Mouse (Mus musculus) 3T3-L1 (cell line): ENCODE measurements around the gene Tpr.

ENCODE experiments used
- DNase-seq: peaks from one replicate; pipeline ENCODE4 v3.0.0-alpha.2; 2015; ENCODE audit warnings: low read depth, low spot score

Tpr gene

DNA sequence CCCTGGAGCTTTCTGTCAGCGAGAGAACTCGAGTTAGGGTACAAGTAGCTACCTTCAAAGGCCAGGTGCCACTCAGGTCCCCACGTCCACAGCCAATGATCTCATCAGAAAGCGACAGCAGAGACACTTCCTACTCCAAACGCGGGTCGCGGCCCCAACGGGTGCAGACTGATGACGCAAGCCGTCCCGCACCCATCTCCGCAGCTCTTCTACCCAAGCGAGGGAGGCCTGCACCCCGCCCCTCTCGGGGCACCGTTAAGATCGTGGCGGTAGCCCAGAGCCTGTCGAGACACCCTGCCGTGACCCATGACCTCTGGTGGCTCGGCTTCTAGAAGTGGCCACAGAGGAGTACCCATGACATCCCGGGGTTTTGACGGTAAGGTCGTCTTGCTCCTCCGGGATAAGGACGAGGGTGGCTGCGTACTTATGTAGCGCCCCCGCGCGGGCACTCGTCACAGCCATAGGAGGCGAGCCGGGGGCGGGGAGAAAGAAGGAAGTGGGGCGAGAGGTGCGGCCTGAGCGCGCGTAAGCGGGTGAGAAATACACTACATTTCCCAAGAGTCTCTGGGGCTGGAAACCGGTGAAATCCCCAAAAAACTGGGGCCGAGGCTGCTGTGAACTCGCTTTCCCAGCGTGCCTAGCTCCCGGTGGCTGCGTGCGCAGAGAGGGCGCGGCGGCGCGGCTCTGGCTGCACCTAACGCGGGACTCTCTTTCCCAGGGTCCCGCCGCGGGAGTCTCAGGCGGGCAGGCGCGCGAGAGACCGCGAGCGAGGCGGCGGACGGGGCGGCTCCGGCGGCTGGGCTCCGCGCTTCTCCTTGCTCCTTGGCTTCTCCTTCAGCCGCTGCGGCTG, at the start of gene Tpr, which contains the start of gene Odr4:
TSS of gene Tpr (plus strand) at position 201 of the 850 bp plus-strand sequence.
TSS of gene Odr4 (minus strand) at position 443 of the 850 bp plus-strand sequence.
- peak; percentile 98 for DNase-seq

DNA sequence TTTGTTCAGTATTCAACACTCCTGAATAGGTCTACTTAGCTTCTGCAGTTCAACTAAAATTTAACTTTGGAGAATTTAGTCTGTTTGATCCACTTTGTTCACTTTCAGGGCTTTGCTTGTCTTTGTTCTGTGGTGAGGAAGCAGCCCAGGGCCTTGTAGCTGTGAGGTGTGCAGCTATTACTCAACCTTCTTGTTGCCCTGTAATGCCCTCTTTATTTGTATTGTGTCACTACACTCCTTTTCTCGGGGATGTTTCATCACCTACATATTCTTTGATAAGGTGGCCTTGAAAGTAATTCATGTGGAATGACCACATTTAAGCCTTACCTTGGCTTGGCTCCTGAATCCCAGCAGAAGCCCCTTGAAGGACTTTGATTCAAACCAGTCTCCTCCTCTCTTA, 31.8 kb upstream of the Tpr start:
- DNase-seq = no peak

DNA sequence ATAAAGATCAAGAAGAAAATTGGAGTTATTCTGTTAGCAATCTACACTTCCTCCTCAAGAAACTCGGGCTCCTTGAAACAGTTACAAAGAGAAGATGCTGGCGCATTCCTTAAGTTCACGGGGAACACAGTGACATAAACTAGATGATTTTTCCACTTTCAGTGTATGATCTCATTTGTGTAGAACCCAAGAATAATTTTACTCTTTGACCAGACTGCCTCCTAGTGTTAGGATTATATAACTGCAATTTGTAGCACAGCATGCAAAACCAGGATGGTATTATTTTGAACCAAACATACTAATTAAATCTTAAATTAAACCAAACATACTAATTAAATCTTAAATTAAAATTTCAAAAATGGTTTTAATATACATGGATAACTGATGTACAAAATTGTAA, 19.7 kb upstream of the Tpr start:
- DNase-seq = peak; percentile 57

DNA sequence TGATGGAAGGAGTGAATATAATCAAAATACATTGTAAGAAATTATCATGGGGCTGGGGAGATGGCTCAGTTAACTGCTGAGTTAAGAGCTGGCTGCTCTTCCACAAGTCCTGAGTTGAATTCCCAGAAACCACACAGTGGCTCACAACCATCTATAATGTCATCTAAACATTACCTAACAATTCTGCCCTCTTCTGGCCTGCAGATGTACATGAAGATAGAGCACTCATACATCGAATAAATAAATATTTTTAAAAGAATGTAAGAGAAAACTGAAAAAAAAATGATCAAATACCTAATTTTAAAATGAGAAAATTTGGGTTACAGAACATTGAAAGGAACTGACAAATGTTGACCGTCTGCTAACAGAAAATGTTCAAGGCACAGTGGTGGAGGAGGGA, 18.4 kb upstream of the Tpr start:
- DNase-seq = peak; percentile 45

DNA sequence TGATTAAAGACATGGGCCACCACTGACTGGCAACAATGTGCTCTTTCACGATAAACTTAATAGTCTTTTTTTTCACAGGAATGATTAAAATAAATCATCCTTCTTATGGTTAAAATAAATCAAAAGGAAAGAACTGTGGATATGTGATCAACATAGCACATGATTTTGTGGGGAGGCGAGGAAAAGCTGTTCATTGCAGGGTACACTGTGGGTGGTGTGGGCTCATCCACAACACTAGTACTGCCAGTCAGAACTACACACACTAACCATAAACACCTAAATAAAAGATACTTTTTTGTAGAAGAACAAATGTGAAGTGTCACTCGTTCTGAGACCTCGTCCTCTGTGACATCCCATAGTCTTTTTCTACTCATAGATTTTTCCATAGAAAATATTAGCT, 8.5 kb upstream of the Tpr start:
- no peak for DNase-seq

DNA sequence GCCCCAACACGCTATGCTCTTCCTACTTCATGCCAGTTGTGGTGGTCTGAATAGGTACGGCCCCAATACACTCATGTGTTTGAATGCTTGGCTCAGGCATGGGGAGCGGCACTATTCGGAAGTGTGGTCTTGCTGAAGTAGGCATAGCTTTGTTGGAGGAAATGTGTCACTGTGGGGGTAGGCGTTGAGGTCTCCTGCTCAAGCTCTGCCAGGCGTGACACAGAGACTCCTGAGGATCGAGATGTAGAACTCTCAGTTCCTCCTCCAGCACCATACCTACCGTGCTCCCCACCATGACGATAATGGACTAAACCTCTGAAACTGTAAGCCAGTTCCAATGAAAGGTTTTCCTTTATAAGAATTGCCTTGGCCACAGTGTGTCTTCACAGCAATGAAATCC, 5.1 kb upstream of the Tpr start:
- no peak for DNase-seq

DNA sequence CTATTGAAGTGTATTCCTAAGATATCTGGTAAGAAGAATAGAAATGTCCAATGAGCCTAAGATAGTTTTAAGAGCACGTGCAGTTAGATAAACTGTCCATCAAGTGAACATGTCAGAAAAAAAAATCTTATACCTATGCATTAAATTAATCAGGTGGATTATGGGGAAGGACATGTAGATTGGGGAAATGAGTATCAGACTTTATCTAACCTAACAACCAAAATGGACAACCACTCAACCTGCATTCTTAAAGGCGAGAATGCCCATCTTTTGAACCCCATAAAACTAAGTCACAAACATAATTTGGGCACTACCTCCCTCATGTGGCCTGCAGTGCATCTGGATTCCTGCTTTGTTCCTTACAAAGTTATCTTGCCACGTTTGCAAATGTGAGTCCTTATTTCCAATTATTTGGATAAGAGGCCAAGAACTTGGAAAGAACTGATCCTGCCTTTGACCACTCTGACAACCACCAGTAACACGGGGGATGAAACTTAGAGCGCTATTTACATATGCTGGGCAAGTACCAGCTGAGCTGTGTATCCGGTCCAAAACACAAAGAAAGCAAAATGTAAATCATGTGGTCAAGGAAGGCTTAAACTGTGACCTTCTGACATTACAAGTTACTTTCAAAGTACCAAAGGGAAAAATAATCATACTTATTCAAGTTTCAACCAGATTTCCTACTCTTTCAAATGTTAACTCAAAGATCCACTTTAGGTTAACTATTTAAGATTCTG, 3.1 kb upstream of the Tpr start:
- no peak for DNase-seq

DNA sequence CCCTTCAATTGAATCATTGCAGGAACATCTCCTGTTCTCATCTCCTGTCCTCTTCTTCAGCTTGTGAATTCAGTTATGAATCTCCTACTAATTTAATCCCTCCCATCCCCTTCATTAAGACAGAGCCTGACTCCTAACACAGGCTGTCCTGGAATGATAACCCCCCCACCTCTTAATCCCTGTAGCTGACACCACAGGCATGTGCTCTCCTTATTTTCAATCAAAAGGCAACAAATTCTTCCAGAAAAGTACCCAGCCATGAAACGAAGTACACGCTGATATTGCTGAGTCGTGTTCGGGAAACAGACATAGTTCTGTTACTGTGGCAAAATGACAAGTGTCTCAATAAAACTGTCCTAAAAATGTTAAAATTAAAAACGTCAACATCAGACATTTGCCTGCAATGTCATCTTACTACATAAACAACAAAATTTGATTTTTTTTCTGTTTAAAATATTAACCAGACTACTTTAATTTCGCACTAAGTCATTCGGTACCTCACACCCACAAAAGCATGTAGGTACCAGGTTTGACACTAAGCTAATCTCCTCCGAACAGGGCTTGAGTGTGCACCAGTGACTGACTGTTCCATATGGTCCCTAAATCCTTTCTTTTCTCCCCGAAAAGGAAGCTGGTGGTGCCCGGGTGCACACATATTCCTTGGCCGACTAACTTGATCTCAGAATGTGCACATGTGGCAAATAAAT, 554 bp upstream of the Tpr start:
- DNase-seq = peak; percentile 19

DNA sequence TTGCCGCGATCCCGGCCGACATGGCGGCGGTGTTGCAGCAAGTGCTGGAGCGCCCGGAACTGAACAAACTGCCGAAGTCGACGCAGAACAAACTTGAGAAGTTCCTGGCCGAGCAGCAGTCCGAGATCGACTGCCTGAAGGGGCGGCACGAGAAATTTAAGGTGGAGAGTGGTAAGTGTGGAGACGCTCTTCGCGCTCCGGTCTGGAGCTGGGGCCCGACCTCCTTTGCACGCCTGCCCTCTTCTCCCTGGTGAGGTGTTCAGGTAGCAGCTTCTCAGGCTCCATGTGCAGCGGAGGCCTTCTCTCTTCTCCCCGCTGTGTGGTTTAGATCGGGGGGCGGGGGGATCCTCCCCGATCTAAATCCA, 832 bp downstream of the Tpr start:
- DNase-seq = no peak

DNA sequence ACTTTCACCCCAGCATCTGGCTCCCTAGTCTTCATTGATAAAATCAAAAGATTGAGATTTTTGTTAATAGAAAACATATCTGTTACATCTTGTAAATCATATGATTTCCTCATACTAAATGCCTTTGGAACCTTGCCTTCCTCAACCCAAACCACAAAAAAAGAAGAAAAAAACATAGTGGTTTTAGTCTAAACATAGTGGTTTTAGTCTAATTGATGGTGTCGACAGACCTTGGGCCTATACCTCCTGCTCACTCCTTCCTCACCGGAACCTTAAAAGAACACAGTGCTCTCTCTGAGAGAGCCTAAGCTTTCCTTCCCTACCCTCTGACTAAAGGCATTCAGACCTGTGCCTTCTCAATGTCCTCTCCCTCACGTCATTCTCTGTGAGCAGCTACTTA, 3.4 kb downstream of the Tpr start:
- DNase-seq = peak; percentile 6

DNA sequence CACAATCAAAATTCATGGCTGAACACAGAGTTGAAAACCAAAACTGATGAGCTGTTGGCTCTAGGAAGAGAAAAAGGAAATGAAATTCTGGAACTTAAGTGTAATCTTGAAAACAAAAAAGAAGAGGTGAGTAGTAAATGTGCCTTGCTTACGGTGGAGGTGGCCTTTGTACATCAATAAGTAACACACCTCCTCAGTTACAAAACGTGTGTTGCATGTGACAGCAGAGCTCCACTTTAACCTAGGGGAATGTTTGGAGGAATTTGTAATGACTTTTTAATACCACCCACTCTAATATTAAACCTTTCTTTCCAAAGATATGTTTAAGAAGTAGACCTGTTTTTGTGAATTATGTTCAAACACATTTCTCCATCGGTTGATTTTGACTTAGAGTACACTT, 11.3 kb downstream of the Tpr start:
- DNase-seq = no peak

DNA sequence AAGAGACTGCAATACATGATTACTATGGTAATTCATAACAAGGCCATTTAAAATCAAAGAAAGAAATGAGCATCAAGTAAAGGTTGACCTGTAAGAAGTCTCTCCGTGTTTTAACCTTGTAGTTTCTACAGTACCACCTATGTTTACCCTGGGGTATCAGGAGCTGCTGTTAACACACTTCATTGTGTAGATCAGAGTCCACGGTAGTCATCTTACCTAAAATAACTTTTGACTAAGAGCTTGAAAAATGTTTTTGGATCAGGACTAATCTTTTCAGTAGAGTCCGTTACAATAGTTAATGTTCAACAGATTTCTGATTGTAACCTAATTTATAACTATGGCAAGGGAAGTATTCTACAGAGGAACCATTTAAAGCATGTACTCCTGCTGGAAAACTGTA, 11.9 kb downstream of the Tpr start:
- DNase-seq = no peak

DNA sequence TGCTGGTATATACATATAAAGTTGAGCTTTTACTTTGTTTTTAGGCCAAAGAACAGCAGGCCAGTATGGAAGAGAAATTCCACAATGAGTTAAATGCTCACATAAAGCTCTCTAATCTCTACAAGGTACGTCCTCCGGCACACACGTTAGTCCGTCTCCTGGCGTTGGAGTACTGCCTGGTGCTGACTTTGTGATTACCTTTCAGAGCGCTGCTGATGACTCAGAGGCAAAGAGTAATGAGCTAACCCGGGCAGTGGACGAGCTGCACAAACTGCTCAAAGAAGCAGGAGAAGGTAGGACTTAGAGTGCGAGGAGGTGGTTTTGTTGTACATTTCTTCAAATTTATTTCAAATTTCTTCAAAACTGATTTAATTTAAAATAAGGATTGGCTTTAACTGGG, 14.6 kb downstream of the Tpr start:
- no peak for DNase-seq

DNA sequence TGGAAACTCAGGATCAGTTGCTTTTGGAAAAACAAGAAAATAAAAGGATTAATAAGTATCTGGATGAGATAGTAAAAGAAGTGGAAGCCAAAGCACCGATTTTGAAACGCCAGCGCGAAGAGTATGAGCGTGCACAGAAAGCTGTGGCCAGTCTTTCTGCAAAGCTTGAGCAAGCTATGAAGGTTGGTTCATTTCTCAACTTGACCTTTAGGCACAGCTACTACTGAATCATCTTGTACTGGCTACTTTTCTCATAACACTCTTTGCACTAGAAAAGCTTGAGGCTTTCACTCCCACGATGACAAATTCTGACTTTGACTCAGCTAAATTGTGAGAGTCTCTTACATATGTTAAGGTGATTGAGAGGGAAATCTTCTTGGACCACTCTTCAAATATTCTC, 17.4 kb downstream of the Tpr start:
- no peak for DNase-seq

DNA sequence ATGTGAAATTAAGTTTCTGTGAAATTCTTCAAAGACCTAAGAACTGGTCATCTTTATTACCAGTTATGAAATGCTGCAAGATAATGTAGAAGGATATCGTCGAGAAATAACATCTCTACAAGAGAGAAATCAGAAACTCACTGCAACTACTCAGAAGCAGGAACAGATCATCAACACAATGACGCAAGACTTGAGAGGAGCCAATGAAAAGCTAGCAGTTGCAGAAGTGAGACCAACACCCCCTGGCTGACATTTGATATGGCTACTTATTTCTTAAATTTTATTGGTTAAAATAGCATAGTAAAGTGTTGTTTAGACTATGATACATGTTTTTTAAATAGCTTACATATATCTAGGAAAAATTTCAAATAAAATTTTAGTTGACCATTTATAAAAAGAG, 23.4 kb downstream of the Tpr start:
- DNase-seq = no peak

DNA sequence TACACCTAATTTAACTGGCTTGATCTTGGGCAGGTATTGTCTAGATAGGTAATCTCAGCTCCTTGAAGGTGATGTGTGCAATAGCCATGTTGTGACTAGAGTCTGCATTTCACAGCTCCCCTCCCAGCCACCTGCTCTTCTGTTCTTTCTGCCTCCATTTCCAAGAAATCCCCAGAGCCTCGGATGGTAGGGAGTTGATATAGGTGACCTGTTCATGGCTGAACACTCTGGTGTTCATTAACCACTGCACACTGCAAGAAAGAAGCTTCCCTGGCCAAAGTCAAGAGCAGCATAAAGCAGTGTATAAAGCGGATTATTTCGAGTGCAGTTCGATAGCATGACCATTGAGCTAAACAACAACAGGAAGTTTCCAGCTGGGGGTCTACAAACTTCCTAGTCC, 25.8 kb downstream of the Tpr start:
- DNase-seq = no peak

DNA sequence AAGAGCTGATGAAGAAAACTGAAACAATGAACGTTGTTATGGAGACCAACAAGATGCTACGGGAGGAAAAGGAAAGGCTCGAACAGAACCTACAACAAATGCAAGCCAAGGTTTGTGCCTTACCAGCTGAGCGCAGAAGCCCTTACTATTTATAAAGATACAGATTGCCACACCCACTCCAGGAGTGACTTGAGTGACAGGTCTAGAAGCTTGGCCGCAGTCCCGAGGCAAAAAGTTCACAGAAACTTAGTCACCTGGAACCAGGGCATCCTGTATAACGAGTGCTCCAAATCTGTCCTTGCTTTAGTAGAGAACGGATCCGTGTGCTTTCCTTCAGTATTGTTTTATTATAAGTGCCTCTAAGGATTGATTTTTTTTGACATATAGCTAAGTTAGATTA, 33.0 kb downstream of the Tpr start:
- no peak for DNase-seq

DNA sequence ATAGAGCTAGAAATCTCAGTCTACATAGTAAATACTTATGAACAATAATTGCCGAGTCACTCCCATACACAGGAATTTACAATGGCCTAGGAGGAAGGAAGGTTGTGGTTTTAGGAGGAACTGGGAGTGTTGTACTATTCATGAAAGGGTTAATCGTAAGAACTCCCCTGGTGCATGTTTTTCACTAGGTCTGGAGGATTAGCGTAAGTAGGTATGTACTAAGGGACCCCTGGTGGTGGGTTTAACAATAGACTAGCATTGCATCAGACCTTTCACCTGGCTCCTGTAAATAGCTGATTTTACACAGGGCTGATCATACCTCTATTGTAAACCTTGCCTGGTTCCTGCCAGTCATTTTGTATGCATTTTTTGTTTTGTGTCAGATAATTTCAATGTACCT, 33.6 kb downstream of the Tpr start:
- peak; percentile 9 for DNase-seq

DNA sequence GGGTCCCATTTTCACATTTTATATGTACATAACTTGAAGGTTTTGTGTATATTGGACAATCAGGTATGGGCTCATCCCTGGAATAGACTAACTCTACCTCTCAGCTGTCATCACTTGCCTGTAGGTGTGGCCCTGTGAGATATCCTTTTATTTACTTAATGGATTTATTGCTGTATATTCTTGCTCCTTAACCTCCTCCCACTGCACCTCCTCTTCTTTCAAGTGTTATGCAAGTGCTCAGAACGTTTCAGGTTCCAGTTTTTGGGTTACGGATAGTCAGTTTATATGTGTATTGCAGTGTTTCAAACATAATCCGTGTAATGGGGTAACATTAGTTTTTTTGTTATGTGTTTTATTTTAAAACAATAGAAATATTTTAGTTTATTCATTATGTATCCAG, 46.0 kb downstream of the Tpr start:
- DNase-seq = no peak

DNA sequence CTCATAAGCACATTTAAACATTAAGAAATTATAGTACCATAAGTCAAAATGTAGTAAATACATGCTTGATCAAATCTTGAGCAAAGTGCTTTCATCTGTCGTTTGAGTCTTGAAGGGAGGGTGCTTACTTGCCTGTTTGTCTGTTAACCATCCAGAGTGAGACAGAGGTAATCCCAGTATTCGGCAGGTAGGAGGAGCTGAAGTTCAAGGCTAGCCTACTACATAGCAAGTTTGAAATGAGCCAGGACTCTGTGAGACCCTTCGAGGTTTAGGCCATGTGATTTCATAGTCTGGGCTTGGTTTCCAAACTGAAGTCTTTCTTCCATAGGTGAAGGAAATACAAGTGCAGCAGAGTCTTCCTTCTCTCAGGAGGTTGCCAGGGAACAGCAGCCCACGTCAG, 49.1 kb downstream of the Tpr start:
- DNase-seq = peak; percentile 12

DNA sequence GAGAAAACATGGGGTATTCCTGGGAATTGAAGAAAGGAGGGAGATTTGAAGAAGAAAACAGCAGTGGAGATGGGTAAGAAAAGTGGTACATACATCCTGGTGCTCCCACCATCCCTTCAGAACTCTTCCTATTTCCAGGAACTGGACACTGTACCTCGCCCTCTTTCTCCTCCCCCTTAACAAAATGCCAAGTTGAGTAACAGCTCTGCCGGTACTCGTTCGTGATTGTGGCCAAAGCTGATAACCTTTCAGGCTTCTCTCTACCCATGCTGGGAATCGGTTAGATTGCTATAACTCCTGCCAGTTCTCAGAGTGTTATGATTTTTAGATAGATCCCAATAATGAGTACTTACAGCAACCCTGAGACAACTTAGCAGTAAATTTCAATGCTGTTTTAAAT, 66.3 kb downstream of the Tpr start:
- DNase-seq = no peak

DNA sequence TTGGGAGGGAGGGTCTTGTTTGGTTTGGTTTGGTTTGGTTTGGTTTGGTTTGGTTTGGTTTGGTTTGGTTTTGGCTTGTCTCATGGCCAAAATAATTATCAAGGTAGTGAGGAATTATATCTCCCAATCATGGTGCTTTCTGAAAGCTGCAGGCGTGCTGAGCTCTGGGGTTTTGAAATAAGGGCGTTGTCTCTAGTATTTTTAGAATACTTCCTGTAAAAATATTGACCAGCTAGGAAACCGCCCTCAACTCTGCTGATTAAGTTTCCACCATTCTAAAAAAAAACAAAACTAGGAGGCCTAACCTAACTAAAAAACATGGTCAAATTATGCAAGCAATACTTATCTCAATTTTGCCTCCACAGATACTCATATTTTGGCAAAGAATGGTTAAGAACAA, 67.0 kb downstream of the Tpr start:
- no peak for DNase-seq

DNA sequence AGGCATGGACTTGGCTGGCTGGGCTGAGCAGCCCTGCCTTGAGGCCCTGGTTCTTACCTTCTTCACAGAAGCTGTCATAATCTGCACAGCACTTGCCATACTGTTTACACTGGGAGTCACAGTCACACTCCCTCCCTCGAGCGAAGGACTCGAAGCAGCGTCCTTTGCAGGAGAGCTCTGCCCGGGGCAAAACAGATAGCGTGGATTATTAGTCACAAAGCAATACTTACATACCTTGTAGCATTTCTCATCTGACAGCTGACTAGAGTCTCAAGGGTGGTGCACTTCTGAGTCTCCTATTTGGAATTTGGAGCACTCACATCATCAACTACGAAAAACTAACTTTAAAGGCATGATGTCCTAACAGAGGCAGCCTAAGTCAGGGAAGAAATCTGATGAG, 68.0 kb downstream of the Tpr start:
- peak; percentile 70 for DNase-seq
